Mouse (Mus musculus): ENCODE data around the gene Gm13178.

DNA sequence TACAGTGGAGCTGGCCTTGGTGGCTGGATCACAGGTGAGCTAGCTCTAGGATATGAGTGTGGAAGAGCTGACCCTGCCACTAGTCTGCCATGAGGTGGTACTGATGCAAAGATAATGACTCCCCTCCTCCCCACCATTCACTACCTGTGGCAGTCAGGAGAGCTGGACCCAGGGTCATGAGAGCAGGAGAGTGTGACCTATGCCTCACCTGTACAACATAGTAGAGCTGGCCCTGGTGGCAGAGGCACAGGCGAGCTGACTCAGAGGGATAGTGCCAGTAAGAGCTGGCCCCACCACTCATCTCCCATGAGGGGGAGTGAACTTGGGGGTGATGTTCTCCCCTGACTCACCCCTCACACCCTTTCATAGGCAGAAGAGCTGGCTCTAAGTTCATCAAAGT lies 2.9 kb downstream of the Gm13178 start:
- no peak for TF ChIP-seq CTCF (IDR thresholded peaks at IDR 0.05; ENCODE audit: borderline replicate concordance, insufficient read depth, low read depth, low read length)
- no peak for TF ChIP-seq POLR2A (IDR thresholded peaks at IDR 0.05; ENCODE audit: borderline replicate concordance, insufficient read depth, low read length)

All from cerebellum, adult 2 months (tissue).